Mouse (Mus musculus) megakaryocyte, embryonic 14.5 days (primary cell): ENCODE measurements around the gene Psen2. TPM values are rescaled to one million over a fixed set of nuclear protein-coding genes. Genes with fewer than 3 reads are reported as not detected.

Experiments used
- H3K27me3 ChIP-seq: replicated peaks from 2 replicates; pipeline ENCODE3; 2012; ENCODE audit warnings: inconsistent platforms
- H3K36me3 ChIP-seq: replicated peaks from 2 replicates; pipeline ENCODE3; 2012; ENCODE audit warnings: low read length, inconsistent platforms, mixed read lengths
- H3K4me1 ChIP-seq: 2 replicates; pipeline ENCODE4 v1.6.1; 2012; ENCODE audit warnings: inconsistent platforms
- H3K4me3 ChIP-seq: replicated peaks from 2 replicates; pipeline ENCODE3; 2012; ENCODE audit warnings: moderate library complexity, mild to moderate bottlenecking, inconsistent platforms
- H3K9me3 ChIP-seq: 2 replicates; pipeline ENCODE4 v1.6.1; 2012; ENCODE audit warnings: inconsistent platforms
- FLI1 ChIP-seq: IDR thresholded peaks from 2 replicates; pipeline ENCODE4 v1.6.1; 2012; ENCODE audit warnings: low read length, inconsistent platforms, mixed read lengths
- GATA1 ChIP-seq: IDR thresholded peaks from 3 replicates; pipeline ENCODE4 v1.6.1; 2012; ENCODE audit warnings: mixed read lengths, low read length, inconsistent platforms, borderline replicate concordance
- polyA plus RNA-seq: library from polyadenylated mRNA; stranded (reverse); fragments of >175 nt; gene quantifications from 2 replicates; pipeline ENCODE4 v1.2.3, GENCODE M21; 2012; ENCODE audit warnings: low replicate concordance; ENCODE audit not compliant: insufficient read depth

Gene Psen2
- polyA plus RNA-seq, 1 experiment: 36.6 TPM

DNA sequence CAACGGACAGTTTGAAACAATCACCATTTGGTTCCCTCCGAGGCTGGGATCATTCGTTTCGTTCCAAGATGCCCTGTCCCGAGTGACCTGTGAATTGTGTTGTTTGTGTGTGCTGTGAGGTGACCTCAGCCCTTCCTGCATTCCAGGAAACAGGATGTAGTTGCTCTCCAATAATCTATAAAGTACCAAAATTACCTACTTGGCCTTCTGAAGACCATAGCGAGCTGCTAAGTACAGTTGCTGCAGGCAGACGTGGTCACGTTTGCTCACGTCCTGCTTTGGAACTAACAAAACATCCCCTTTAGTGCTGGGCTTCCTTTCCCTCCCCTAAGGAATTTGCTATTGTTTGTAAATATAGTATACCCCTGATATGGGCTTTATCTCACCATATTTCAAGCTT lies 14.3 kb upstream of the Psen2 start:
- TF ChIP-seq GATA1 (no peak), FLI1 (no peak)
- Histone ChIP-seq H3K27me3 (no peaks in the 10 kb centered on the region), H3K9me3 (peaks cover 27% of the 10 kb centered on the region), H3K4me1 (peaks cover 42% of the 10 kb centered on the region), H3K36me3 (peaks cover 12% of the 10 kb centered on the region), H3K4me3 (no peak overlapping the region)

DNA sequence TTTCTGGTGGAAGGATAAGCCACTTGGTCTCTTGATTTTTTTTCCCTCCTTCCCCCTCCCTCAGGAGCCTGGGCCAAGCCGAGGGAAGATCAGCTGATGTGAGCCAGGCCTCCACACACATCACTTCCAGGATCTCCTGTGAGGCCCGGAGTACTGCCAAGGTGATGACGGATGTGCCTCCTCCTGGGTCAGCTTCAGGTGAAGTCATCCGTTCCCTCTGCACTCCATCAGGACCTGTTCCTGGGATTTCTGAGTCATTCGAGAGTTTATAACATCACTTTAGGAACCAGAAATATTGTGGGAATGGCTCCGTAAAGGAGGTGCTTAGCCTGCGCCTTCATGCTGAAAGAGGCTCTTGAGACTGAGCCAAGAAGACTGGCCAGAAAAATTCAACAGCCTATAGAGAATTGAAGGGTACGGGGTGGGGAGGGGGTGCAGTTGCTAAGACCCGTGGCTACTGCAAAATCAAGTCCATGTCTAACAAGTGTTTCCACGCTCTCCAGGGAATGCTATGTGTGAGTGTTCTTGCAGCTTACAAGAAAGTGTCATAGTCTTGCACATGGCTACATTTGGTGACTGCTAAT lies 11.6 kb upstream of the Psen2 start:
- Histone ChIP-seq H3K27me3 (no peaks in the 10 kb centered on the region), H3K4me3 (no peak overlapping the region), H3K36me3 (peaks cover 12% of the 10 kb centered on the region), H3K4me1 (peaks cover 36% of the 10 kb centered on the region), H3K9me3 (peaks cover 22% of the 10 kb centered on the region)
- no peak for TF ChIP-seq GATA1
- no peak for TF ChIP-seq FLI1

DNA sequence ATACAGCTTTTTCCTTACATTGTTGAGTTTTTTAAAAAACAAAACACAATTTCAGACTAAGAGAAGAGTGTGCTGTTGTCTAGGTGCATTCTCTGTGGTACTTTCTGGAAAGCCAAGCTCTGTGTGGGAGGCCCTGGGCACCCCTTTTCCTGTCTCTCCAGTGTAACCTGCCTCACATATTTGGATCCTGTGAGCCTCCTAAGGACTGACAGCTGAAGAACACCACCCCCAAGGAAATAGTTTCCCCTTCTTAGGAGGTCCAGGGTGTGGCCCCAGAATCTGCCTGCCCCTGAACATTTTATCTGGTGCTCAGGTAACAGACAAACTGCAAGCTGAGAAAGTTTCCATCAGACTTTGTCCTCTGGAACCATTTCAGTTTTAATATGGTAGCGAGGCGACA lies 5.8 kb upstream of the Psen2 start:
- H3K36me3 ChIP-seq: no peaks in the 10 kb centered on the region
- no peak for TF ChIP-seq GATA1
- no peak for TF ChIP-seq FLI1

DNA sequence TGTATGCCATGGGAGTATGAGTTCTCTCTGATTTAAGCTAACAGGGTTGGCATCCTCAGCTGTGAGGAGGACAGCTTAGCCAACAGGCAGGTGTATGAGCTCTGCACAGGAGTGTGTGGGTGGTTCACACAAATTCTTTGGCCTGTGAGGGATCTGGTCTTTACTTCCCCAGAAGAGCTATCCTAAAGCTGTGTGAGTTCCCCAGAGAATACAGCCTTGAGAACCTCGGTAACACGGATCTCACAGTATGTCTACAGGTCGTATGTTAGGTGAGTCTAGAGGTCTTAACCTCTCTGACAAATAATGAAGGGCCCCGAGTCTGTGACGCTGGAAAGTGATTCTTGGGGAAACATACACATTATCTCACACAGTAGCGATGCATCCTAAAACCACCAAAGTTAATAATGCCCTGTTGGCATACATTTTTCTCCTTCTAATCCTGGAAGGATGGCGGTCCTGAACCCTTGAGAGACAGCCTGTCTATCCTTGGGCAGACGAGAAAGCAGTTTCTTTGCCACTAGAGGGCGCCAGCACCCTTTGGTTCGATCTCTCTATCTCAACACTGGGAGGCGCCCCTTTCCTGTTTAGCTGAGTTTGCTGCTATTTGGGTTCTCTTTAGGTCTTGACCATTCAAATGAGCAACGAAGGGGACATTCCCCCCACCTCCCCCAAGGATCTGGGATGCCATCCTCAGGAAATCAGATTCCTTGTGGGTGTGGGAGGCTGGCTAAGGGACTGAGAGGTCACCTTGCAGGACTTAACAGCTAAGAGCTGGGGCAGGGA lies 5.2 kb upstream of the Psen2 start:
- TF ChIP-seq GATA1: no peak
- TF ChIP-seq FLI1: no peak
- Histone ChIP-seq H3K4me3 (peak overlapping the region; percentile 65), H3K4me1 (peaks cover 65% of the 10 kb centered on the region), H3K9me3 (no peaks in the 10 kb centered on the region), H3K36me3 (no peaks in the 10 kb centered on the region), H3K27me3 (no peaks in the 10 kb centered on the region)

More for the DNA sequence above, 5.8 kb upstream of the Psen2 start:
- Histone ChIP-seq H3K9me3 (no peaks in the 10 kb centered on the region), H3K4me1 (peaks cover 64% of the 10 kb centered on the region), H3K27me3 (no peaks in the 10 kb centered on the region), H3K4me3 (peak overlapping the region; percentile 65)

DNA sequence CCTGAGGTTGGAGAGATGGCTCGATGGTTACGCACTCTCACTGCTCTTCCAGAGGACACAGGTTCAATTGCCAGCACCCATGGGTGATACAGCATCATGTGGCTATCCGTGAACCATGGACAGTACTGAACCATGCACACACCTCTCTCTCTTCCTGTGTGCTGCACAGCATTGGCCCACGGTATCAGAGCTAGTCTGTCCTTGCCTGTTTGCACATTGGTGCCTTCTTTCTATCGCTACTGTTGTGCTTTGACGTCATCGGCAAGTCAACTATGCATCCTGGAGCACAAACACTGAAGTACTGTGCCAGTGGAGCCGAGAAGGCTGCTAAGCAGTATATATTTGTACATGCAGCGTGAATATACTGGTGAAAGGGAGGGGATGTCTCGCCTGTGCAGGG lies 3.9 kb upstream of the Psen2 start:
- Histone ChIP-seq H3K27me3 (no peaks in the 10 kb centered on the region), H3K4me1 (peaks cover 74% of the 10 kb centered on the region), H3K9me3 (no peaks in the 10 kb centered on the region), H3K4me3 (peak overlapping the region; percentile 19), H3K36me3 (no peaks in the 10 kb centered on the region)
- no peak for TF ChIP-seq FLI1
- no peak for TF ChIP-seq GATA1

DNA sequence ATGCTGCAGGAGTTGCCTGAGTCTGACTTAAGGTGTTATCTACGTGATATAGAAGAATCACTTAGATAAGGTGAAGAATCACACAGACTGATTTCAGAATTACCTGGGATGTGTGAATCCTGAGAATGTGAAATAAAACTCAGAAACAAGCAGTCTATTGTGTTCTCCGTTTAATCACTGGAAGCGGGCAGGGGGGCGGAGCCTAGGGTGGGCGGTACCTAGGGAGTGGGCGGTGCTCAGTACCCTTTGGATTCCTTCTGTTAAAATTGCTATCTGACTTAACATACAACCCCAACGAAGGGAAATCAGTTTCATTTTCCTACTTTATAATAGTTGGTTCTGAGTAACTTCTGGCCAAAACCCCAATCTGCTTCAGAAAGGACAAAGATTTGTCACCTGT lies 2.2 kb upstream of the Psen2 start:
- H3K4me3 ChIP-seq: peak overlapping the region; percentile 85
- TF ChIP-seq FLI1 (no peak), GATA1 (no peak)
- H3K27me3 ChIP-seq: no peaks in the 10 kb centered on the region
- peaks cover 87% of the 10 kb centered on the region for H3K4me1 ChIP-seq
- no peaks in the 10 kb centered on the region for H3K9me3 ChIP-seq
- H3K36me3 ChIP-seq: no peaks in the 10 kb centered on the region

DNA sequence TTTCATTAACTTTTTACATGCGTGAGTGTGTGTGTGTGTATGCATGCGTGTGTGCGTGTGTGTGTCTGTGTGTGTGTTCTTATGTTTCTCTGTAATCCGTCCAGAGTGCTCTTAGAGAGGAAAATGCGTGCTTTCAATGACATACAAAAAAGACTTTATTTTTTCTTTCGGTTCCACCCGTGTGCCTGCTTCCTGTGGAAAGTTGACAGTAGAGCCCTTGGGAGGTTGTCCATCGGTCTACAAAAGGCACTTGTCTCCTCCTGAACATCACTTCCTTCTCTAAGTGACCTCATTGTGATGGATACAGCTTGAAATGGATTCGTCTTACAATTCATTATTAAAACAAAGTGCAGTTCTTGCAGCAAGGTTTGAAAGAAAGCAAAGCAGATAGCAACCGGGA lies 1.6 kb upstream of the Psen2 start:
- Histone ChIP-seq H3K4me3 (peak overlapping the region; percentile 85), H3K4me1 (peaks cover 90% of the 10 kb centered on the region), H3K36me3 (peaks cover under 1% of the 10 kb centered on the region), H3K27me3 (no peaks in the 10 kb centered on the region), H3K9me3 (no peaks in the 10 kb centered on the region)
- TF ChIP-seq FLI1 (no peak), GATA1 (no peak)

DNA sequence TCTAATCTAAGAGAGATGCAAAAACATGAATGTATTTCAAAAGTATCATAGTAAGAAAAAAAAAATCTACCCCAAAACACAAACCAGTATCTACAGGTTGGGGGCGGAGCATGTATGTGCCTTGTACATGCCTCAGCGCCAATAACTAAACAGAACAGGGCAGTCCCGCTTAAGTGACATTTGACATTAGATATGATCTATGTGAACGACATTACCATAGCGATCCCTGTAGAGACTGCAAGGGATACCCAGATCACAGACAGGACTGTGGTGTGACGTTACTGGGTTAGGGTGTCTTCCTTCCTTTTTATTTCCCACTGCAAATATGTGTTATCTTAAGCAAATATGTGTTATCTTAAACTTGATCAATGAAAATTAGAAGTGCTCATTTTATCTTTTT lies 1.2 kb upstream of the Psen2 start:
- Histone ChIP-seq H3K9me3 (no peaks in the 10 kb centered on the region), H3K36me3 (peaks cover 5% of the 10 kb centered on the region), H3K27me3 (no peaks in the 10 kb centered on the region), H3K4me1 (peaks cover 94% of the 10 kb centered on the region), H3K4me3 (no peak overlapping the region)
- no peak for TF ChIP-seq GATA1
- no peak for TF ChIP-seq FLI1

DNA sequence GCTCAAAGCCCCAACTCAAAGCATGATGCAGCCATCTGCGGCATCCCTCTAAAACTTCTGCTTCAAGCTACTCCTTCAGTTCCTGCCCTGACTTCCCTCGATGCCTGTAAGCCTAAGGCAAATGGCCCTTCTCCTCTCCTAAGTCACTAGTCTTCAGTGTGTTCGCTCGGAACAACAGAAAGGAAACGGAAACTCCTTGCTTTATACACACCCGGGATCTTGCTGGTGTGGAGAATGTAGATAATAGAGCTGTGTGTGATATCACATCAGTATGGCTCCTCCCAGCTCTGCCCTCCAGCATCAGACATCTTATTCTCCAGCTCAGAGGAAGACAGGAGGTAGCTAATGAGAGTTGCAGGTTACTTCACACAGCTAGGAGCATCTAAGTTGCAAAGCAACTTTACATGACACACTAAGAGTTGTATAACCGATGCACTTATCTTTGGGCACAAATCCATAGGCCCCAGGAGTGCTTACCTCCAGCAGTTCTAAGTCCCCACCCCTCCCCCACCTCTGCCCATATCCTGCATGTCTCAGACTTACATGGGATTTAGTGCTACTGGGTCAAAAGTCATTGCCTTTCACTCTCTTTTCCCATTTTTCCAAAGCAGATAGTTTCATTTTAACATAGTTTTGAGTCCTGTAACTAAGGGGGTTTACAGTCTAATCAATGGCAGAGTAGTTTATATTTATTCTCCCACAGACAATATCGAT lies 1.2 kb downstream of the Psen2 start:
- no peaks in the 10 kb centered on the region for H3K27me3 ChIP-seq
- H3K9me3 ChIP-seq: peaks cover 3% of the 10 kb centered on the region; the same call in 1 of the 2 replicates
- TF ChIP-seq GATA1 (no peak), FLI1 (no peak)
- H3K36me3 ChIP-seq: peaks cover 23% of the 10 kb centered on the region
- peak overlapping the region; percentile 48 for H3K4me3 ChIP-seq
- peaks cover 89% of the 10 kb centered on the region for H3K4me1 ChIP-seq

DNA sequence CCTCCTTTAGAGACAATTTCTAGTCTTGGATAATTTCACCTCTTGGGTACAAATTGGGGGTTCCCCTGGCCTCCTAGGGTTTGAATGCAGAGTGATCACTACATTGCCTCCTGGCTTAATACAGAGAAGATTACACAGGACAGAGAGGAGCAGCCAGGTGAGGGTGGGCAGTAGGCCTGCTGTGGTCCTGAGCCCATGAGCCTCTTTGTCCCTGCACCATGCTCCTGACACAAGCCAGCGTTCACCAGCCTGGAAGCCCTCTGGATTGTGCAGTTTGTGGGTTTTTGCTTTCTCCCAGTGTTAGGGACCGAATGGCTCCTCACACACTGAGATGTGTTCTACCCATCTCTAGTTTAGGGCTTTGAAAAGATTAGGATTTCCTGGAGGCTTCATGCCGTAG lies 1.8 kb downstream of the Psen2 start:
- H3K4me3 ChIP-seq: peak overlapping the region; percentile 64
- no peaks in the 10 kb centered on the region for H3K27me3 ChIP-seq
- peaks cover 3% of the 10 kb centered on the region; the same call in 1 of the 2 replicates for H3K9me3 ChIP-seq
- H3K4me1 ChIP-seq: peaks cover 89% of the 10 kb centered on the region
- peaks cover 23% of the 10 kb centered on the region for H3K36me3 ChIP-seq
- TF ChIP-seq GATA1 (no peak), FLI1 (no peak)
